Mouse (Mus musculus): ENCODE measurements around the gene Stpg1. TPM values are rescaled to one million over a fixed set of nuclear protein-coding genes. Genes with fewer than 3 reads are reported as not detected.
A peak's percentile ranks its signal among the peaks of the same experiment; 100 is the strongest.

Stpg1 gene
- total and polyA plus RNA-seq, 2 experiments from 2014 or later: 0.42 to 0.71 TPM

DNA sequence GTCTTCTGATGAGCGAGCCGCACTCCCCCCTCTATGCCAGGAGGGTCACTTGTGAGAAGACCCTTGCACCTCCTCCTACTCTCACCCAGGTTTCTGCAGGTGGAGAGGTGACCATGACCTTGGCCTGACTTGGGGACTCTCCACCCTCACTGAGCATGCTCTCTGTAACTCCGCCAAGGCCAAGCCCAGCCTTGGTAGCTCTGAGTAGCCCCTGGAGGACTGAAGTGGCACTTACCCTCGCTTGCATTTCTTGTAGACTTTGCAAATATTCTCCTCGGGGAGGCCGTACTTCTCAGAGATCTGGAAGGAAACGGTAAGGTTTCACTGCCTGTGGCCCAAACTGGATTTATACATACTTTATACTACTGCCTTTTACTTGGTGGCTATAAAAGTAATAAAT lies 51.4 kb downstream of the Stpg1 start:
- H3K4me3 ChIP-seq (ENCODE audit: low read length): no peak overlapping the region
- WGBS: 85% methylated on average over 7 of the region's 7 CpGs
- no peak for ATAC-seq

DNA sequence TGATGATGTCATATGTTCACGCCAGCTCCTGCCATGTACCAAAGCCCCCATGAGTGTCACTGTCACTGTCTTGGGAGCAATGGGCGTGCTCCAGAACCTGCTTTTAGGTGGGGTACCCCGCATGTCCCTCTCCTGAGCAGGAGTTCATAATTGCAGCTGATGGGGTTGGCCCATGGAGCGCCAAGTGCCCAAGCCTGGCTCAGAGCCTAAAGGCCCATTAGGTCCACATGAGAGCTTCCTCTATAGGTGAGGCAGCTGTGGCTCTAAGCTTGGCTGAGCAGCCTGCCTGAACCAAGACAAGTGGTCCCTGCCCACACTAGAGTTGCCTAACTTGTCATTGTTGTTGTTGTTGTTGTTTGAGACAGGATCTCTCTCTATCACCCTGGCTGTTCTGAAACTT lies 52.2 kb downstream of the Stpg1 start:
- H3K27me3 ChIP-seq (ENCODE audit: insufficient read depth, low read length): no peaks in the 10 kb centered on the region
- H3K9ac ChIP-seq (replicated peaks; ENCODE audit: low read length): no peak overlapping the region
- DNase-seq (ENCODE audit: low spot score) (no peak), ATAC-seq (no peak)
- H3K4me2 ChIP-seq (ENCODE audit: low read depth, low read length): no peak overlapping the region
- no peak overlapping the region for H3K27ac ChIP-seq
- no peaks in the 10 kb centered on the region for H3K4me1 ChIP-seq (ENCODE audit: insufficient read depth, low read length)
- H3K4me3 ChIP-seq (ENCODE audit: low read length): no peak overlapping the region
- TF ChIP-seq CTCF (IDR thresholded peaks at IDR 0.05; ENCODE audit: low read depth): no peak
- WGBS: 78% methylated on average over 4 of the region's 4 CpGs
- no peaks in the 10 kb centered on the region for H3K9me3 ChIP-seq (ENCODE audit: low read length)
- no peaks in the 10 kb centered on the region for H3K36me3 ChIP-seq (ENCODE audit: insufficient read depth, low read length)

More for the DNA sequence above, 51.4 kb downstream of the Stpg1 start:
- DNase-seq (ENCODE audit: low spot score): no peak
- Histone ChIP-seq H3K27me3 (ENCODE audit: insufficient read depth, low read length) (no peaks in the 10 kb centered on the region), H3K9me3 (ENCODE audit: low read length) (no peaks in the 10 kb centered on the region), H3K36me3 (ENCODE audit: insufficient read depth, low read length) (no peaks in the 10 kb centered on the region), H3K4me1 (ENCODE audit: insufficient read depth, low read length) (no peaks in the 10 kb centered on the region), H3K4me2 (ENCODE audit: low read depth, low read length) (no peak overlapping the region), H3K9ac (replicated peaks; ENCODE audit: low read length) (no peak overlapping the region), H3K27ac (no peak overlapping the region)
- no peak for TF ChIP-seq CTCF (IDR thresholded peaks at IDR 0.05; ENCODE audit: low read depth)

DNA sequence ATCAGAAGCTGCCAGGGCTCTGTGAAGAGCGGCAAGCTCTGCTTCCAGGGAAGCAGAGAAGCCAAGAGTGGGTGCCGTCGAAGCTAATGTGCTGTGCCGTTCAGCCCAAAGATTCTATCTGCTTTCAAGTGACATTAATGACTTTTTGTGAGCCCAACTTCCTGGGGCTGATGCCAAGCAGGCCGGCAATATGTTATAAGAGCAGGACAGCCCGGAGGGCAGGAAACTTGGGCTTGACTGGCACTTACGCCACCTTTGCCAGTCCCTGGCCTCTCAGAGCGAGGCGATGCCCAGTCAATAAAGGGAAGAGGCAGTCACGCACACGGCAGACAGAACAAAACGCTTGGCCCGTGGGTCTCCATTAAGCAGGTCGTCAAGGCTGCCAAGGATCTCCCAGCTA lies 53.0 kb downstream of the Stpg1 start:
- 32% methylated on average over 14 of the region's 14 CpGs for WGBS

DNA sequence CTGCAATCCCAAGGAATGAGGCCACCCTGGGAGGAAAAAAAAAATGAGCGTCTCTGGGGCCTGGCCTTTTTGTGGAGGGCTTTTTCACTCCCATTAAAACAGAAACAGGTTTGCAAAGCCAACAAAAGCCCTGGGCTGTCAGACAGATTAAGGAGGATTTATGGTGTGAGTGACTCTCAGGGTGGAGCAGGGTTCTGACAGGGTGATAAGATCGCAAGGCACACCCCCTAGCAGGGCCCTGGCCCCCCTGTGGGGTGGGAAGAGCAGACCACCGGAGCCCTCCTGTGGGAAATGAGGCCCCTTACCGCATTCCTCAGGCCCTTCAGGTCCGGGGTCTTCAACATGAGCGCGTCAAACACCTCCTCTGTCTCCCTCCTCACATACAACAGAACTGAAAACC lies 53.5 kb downstream of the Stpg1 start:
- no peak for TF ChIP-seq CTCF (IDR thresholded peaks at IDR 0.05; ENCODE audit: low read depth)
- H3K27ac ChIP-seq: no peak overlapping the region
- no peaks in the 10 kb centered on the region for H3K9me3 ChIP-seq (ENCODE audit: low read length)
- H3K4me1 ChIP-seq (ENCODE audit: insufficient read depth, low read length): no peaks in the 10 kb centered on the region
- 35% methylated on average over 7 of the region's 7 CpGs for WGBS
- 0 out of 2 replicates have a peak overlapping the region, but pooled peaks have one; percentile 1 for H3K9ac ChIP-seq (replicated peaks; ENCODE audit: low read length)
- no peaks in the 10 kb centered on the region for H3K27me3 ChIP-seq (ENCODE audit: insufficient read depth, low read length)
- H3K4me2 ChIP-seq (ENCODE audit: low read depth, low read length): no peak overlapping the region
- H3K36me3 ChIP-seq (ENCODE audit: insufficient read depth, low read length): no peaks in the 10 kb centered on the region
- no peak overlapping the region for H3K4me3 ChIP-seq (ENCODE audit: low read length)
- ATAC-seq (no peak), DNase-seq (ENCODE audit: low spot score) (no peak)

More for the DNA sequence above, 53.0 kb downstream of the Stpg1 start:
- Histone ChIP-seq H3K9me3 (ENCODE audit: low read length) (no peaks in the 10 kb centered on the region), H3K27me3 (ENCODE audit: insufficient read depth, low read length) (no peaks in the 10 kb centered on the region), H3K9ac (replicated peaks; ENCODE audit: low read length) (peak overlapping the region; percentile 1; the same call in 1 of the 2 replicates), H3K4me3 (ENCODE audit: low read length) (no peak overlapping the region), H3K27ac (no peak overlapping the region), H3K4me2 (ENCODE audit: low read depth, low read length) (no peak overlapping the region), H3K36me3 (ENCODE audit: insufficient read depth, low read length) (no peaks in the 10 kb centered on the region), H3K4me1 (ENCODE audit: insufficient read depth, low read length) (no peaks in the 10 kb centered on the region)
- ATAC-seq: no peak
- TF ChIP-seq CTCF (IDR thresholded peaks at IDR 0.05; ENCODE audit: low read depth): no peak
- DNase-seq (ENCODE audit: low spot score): no peak

DNA sequence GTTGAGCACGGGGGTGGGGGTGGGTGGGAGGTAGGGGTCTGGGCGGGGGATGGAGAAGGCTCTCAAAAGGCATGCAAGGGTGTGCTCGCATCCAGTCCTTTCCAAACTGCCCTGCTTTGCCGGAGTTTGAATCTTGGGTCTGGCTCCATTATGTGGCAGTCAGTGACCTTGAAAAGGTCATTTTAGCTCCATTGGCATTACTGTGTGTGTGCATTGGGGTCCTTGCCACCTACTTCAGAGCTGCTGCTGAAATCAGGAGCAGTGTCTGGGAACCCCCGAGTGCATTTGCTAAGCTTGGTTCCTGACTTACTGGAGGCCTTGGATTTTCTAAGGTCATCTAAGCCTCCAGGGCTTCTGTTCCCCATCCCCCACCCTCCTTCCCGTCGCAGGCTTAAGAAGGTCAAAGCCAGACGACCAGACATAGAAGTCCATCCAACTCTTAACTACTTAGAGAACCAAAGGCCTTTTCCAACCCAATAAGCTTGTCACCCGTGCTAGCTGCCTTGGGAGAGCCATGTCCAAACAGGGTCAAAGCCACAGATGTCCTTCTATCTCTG lies 54.0 kb downstream of the Stpg1 start:
- no peaks in the 10 kb centered on the region for H3K9me3 ChIP-seq (ENCODE audit: low read length)
- DNase-seq (ENCODE audit: low spot score) (no peak), ATAC-seq (no peak)
- H3K4me1 ChIP-seq (ENCODE audit: insufficient read depth, low read length): no peaks in the 10 kb centered on the region
- no peak overlapping the region for H3K4me3 ChIP-seq (ENCODE audit: low read length)
- 46% methylated on average over 9 of the region's 9 CpGs for WGBS
- H3K4me2 ChIP-seq (ENCODE audit: low read depth, low read length): no peak overlapping the region
- no peaks in the 10 kb centered on the region for H3K36me3 ChIP-seq (ENCODE audit: insufficient read depth, low read length)
- TF ChIP-seq CTCF (IDR thresholded peaks at IDR 0.05; ENCODE audit: low read depth): no peak
- H3K27ac ChIP-seq: no peak overlapping the region
- H3K27me3 ChIP-seq (ENCODE audit: insufficient read depth, low read length): no peaks in the 10 kb centered on the region
- no peak overlapping the region for H3K9ac ChIP-seq (replicated peaks; ENCODE audit: low read length)

DNA sequence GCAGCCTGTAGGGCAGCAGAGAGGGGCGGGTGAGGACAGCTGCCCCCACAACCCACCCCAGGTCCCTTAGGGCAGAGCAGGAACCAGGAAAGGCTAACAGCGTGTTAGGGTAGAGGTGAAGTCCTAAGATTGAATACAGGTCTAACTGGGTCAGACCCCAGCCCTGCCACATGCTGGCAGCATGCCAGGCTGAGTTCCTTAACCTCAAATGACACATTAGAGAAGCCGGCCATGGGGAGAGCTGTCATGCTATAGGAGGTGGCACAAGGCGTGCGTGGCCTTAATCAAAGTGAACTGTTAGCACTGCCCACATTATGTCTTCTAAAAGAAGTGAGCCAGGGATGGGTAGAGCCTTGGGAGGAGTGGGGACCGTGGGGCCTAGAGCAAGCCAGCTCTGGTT lies 54.7 kb downstream of the Stpg1 start:
- no peaks in the 10 kb centered on the region for H3K36me3 ChIP-seq (ENCODE audit: insufficient read depth, low read length)
- 68% methylated on average over 6 of the region's 6 CpGs for WGBS
- H3K27ac ChIP-seq: no peak overlapping the region
- no peak overlapping the region for H3K4me2 ChIP-seq (ENCODE audit: low read depth, low read length)
- no peak overlapping the region for H3K4me3 ChIP-seq (ENCODE audit: low read length)
- H3K27me3 ChIP-seq (ENCODE audit: insufficient read depth, low read length): no peaks in the 10 kb centered on the region
- DNase-seq (ENCODE audit: low spot score): no peak
- no peak for TF ChIP-seq CTCF (IDR thresholded peaks at IDR 0.05; ENCODE audit: low read depth)
- H3K9me3 ChIP-seq (ENCODE audit: low read length): no peaks in the 10 kb centered on the region
- no peak overlapping the region for H3K9ac ChIP-seq (replicated peaks; ENCODE audit: low read length)
- ATAC-seq: no peak
- H3K4me1 ChIP-seq (ENCODE audit: insufficient read depth, low read length): no peaks in the 10 kb centered on the region

DNA sequence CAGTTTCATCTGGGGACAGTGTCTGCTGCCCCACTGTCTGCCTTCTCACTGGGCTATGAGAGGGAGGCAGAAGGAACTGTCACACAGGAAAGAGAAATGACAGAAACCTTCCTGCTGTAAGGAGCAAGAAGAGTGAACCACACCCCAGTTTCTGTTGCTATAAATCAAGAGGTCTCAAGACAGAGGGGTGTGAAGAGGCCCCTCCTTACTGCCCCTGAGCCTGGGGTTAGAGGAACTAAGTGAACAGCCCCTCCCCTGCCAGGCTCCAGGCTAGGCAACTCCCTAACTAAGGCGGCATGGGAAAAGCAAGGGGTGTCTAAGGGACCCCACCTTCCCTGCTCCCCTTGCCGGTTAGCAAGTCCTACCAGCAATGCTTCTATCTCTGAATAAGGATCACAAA lies 69.2 kb downstream of the Stpg1 start:
- no peak overlapping the region for H3K9ac ChIP-seq (replicated peaks; ENCODE audit: low read length)
- H3K27me3 ChIP-seq (ENCODE audit: insufficient read depth, low read length): no peaks in the 10 kb centered on the region
- DNase-seq (ENCODE audit: low spot score): no peak
- H3K4me2 ChIP-seq (ENCODE audit: low read depth, low read length): no peak overlapping the region
- TF ChIP-seq CTCF (IDR thresholded peaks at IDR 0.05; ENCODE audit: low read depth): no peak
- H3K27ac ChIP-seq: no peak overlapping the region
- H3K9me3 ChIP-seq (ENCODE audit: low read length): no peaks in the 10 kb centered on the region
- H3K4me1 ChIP-seq (ENCODE audit: insufficient read depth, low read length): peaks cover 6% of the 10 kb centered on the region; the same call in 1 of the 2 replicates
- H3K4me3 ChIP-seq (ENCODE audit: low read length): no peak overlapping the region
- no peaks in the 10 kb centered on the region for H3K36me3 ChIP-seq (ENCODE audit: insufficient read depth, low read length)
- WGBS: 55% methylated on average over 2 of the region's 2 CpGs
- no peak for ATAC-seq

Data from hindbrain, postnatal 0 days (tissue).